Mouse (Mus musculus): ENCODE results near the gene Myo1g.
"Not testable (repeated sequence)": the region's sequence is repeated elsewhere in the genome, so short reads cannot be mapped to it uniquely, and the experiment has no call there.

Gene Myo1g

DNA sequence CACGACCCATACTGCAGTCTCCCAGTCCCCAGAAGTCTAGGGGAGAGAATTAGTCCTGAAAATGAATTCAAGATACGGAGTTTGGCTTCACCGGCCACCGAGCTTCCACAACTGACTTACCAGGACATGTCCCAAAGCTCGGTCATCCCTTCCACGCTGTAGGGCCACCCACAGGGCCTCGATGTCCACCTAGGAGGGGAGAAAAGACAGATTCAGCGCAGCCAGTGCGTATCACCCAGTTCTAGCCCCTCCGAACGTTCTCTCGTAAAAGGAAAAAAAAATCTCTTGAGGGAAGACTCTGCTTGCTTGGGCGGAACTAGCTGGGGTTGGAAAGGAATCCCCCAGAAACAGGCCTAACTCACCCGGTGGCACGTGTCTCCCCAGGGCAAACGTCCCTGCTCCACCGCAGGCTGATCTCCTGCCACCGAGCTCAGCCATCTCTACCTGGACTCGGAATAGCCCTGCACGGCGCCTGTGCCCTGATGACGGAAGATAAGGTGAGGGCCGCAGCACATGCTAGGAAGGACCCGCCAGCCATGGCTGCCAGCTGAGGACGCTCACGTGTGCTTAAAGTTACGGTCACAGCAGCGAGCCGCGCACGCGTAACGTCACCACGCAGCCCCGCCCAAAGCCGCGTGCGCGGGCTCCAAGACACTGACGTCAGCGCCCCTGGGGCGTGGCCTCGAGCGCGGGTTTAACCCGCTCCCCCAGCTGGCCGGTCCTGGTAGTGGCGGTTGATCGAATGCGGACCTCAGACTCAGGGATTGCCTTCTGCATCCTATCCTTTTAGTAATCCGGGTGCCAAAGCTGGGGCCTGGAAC, 7.6 kb upstream of the Myo1g start:
- peak; percentile 99 to 100 for DNase-seq

DNA sequence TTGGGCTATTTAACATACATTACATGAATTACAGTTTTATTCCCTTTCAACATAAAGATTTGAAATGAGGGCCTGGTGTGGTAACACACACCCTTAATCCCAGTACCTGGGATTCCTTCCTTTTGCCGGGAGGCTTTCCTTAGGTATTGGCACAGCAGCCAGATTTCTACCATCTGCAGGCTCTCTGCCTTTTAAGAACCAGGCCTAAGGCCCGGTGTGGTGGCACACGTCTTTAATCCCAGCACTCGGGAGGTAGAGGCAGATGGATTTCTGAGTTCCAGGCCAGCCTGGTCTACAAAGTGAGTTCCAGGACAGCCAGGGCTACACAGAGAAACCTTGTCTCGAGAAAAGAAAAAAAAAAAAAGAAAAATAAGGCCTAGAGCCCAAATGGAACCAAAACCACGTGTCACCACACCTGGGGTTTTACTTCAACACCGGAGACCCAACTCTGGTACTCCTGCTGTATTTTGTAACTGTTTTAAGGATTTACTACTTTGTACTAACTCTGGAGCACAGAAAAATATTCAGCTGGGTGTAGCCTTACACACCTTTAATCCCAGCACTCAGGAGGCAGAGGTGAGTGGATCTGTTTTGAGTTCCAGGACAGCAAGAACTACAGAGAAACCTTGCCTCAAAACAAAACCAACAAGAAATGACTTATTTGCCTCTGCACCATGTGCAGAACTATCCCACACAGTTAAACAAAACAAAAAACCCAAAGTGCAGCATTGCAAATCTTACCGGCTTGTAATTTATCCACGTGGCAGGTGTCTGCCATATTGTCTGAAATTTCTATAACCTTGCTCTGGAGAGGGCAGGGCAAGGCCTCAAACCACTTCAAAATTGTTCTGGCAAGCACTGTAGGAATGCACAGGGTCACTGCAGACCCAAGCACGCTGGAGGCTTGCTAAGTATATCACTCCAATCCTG, 6.8 kb upstream of the Myo1g start:
- DNase-seq: peak in 1 of 2 experiments; percentile 12

DNA sequence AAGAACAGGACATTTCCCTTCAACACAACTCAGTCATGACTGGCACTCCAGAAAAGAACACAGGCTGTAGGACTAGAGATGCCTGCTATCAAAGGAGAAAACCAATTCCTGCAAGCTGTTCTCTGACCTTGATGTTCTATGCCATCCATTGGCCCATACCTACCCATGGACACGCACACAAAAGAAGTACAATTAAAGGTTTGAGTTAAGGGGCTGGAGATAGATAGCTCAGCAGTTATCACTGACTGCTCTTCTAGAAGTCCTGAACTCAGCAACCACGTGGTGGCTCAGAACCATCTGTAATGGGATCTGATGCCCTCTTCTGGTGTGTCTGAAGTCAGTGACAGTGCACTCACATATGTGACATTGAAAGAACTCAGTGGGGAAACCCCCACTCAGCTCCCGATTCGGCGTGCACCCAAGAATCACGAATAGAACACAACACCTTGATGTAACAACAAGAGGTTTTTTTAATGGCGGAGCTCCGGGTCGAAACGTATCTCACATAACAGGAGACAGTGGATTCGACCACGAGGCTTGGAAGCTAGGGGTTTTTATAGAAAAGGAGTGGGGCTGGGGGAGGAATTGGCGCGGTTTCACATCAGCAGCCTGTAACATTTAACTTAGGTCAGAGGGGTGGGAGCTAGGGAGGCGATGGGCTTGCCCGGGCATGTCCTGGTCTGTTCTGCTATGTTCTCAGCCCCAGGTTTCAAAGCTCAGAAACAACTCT, 5.9 kb upstream of the Myo1g start:
- not testable (repeated sequence) for DNase-seq

DNA sequence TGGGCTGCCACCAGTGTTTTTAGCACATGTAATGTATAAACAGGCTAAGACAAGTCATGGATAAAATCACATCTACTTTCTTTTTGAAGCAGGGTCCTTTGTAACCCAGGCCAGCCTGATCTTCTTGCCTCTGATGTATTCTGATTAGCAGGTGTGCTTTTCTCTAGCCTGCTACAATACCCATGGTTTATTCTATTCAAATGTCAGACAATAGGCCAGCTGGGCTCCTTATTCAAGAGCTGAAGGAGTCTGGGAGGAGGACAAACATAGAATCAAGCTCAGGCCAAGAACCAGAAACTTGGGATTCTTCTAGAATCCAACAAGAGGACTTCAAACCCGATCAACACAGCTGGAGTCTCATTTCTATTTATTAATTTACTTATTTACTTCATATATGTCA, 4.5 kb upstream of the Myo1g start:
- DNase-seq: no peak

DNA sequence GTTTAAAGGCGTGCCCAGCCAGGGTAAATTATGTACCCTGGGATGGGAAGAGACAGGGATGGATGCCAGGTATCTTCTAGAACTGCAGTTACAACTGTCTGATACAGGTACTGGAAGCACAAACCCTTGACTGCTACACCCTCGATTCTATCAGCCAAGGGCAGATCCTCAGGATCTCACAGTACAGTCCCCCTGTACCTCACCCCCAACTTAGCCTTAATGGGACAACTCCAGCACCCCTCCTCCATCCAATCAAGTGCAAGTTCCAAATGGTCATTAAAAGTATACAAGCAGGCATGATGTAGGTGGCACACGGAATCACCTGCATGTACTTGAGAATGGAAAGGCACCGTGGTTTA, 4.1 kb upstream of the Myo1g start:
- DNase-seq: no peak

DNA sequence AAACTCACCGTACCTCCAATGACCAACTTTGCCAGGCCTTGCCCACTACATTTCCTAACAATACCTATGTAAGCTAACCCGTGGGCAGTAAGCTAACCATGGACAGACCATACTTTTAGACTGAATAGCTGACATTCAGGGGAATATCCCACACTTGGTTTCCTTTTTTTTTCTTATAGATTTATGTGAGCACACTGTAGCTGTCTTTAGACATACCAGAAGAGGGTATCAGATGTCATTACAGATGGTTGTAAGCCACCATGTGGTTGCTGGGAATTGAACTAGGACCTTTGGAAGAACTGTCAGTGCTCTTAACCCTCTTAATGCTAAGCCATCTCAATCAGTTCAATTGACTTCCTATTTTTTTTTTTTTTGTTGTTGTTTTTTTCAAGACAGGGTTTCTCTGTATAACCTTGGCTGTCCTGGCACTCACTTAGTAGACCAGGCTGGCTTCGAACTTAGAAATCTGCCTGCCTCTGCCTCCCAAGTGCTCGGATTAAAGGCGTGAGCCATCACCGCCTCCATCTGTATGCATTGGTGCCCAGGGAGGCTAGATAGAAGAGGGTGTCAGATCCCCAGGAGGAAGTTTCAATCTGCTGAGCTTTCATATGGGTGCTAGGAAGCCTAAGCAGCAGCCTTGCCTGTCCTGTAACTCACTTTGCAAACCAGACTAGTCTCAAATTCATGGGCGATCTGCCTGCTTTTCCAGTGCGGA, 3.6 kb upstream of the Myo1g start:
- no peak for DNase-seq

DNA sequence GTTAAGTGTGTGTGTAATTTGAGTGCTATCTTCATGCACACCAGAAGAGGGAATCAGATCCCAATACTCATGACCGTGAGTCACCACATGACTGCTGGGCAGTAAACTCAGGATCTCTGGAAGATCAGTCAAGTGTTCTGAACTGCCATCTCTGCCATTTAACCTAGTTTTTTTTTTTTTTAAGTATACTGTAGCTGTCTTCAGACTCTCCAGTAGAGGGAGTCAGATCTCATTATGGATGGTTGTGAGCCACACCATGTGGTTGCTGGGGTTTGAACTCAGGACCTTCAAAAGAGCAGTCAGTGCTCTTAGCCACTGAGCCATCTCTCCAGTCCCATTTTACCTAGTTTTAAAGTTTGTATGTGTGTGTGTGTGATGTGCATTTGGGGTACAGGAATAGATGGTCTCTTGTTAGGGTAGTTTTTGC, 2.9 kb upstream of the Myo1g start:
- DNase-seq: peak in 1 of 2 experiments; percentile 26

DNA sequence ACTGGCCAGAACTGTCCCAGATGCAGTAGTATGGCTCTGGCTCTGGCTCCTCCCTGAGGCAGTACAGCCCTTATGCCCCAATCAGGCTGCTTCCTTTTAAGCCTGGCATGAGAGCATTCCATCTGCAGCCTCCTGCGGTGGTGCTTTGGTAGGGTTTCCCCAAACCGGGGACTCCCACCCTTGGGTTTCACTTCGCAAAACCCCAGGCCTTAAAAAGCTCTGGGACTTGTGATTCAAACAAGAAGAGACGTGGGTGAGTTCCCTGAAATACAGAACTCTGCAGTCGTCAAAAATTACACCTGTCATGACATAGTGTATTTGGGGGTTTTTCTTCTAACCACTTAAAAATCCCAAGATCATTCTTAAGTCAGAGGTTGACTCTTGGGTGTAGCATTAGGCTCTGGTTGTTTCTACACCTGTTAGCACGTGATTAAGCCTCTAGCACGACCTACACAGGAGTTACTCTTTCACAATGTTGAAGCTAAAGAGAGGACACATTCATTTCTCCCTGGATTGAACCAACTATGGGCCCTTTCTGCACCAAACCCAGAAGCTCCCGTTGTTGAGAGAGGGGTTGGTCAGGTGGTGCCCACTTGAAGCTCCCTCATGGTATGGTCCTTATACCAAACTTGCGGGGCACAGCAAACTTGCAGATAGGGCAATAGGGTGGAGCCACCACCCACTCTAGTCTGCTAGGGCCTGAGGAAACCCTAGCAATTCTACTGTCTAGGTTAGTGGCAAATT, 2.2 kb upstream of the Myo1g start:
- peak; percentile 75 to 82 for DNase-seq

DNA sequence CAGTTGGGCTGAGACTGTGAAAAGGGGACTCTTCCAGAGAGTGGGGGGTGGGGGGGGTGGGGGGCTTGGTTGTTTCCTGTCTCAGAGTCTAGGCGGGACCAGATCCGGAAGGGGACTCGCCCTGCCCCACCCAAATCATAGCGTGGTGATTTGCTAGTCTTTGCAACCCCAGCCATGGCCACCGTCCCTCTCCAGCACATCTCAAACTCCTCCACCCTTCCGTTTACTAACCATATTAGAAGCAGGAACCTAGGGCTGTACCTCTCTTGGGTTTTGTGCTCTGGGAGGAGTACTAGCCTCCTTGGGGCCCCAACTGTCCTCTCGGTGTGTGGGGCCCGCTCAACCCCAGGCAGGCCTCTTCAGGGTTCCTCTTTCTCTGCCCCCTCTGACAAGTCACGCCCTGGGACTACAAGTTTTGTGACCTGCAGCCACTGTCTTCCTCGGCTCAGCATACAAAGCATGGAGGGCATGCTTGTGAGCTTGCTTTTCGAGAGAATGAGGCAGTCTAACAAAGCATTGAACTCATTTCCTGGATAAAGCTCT, 1.2 kb downstream of the Myo1g start:
- DNase-seq: peak; percentile 63 to 64

DNA sequence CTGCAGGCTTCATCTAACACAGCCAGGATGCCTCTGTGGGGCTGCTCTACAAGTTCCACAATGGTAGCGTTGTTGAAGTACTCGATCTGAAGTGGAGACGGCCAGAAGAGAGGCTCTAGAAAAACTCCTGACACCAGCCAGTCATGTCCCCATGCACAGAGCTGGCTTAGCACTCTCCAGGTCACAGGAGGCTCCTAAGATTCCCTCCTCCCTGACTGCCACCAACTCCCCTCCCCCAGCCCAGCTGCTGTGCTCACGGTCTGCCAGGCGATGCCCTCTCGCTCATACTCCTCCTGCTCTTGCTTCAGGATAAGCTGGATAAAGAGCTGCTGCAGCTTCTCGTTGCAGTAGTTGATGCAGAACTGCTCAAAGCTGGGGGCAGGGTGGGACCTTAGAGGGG, 5.9 kb downstream of the Myo1g start:
- DNase-seq: no peak

DNA sequence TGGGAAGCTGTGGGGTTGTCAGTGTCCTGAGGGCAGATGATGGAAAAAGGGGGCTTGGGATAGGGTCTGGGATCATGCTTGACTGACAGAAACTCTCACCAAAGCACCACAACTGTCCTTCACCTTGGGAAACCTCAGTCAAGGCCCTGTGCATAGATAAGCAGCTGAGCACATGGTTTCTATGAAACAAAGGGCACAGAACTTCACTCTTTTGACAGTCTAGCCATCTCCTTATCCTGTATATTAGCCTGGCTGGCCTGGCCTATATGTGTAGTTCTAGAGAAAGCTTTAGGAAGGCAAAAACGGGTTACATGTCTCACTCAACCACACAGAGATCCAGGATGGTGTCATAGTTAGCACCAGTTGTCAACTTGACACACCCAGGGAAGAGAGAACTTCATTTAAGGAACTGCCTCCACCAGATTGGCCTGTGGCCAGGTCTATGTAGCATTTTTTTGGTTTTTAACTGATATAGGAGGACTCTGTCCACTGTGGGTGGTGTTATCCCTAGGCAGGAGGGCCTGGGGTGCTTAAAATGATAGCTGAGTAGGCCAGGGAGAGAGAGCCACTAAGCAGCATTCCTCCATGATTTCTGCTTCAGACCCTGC, 12.4 kb downstream of the Myo1g start:
- no peak for DNase-seq

DNA sequence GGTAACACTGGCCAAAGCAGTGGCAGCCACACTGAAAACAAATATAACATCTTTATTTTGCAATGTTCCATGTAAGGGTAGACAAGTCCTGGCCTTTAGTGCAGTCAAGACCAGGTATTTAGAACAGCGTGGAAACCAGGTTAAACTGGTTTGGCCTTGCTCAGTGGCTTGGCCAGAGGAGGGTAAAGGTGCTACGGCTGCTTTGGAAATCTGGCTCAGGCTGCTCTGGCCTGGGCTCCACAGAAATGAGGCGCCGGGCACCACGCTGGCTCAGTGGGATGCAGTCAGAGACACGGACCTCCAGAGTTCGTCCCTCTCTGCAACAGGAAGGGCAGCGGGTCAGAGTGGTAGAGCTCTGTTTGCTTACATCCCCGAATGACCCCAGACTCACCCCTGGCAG, 14.2 kb downstream of the Myo1g start:
- DNase-seq: no peak

DNA sequence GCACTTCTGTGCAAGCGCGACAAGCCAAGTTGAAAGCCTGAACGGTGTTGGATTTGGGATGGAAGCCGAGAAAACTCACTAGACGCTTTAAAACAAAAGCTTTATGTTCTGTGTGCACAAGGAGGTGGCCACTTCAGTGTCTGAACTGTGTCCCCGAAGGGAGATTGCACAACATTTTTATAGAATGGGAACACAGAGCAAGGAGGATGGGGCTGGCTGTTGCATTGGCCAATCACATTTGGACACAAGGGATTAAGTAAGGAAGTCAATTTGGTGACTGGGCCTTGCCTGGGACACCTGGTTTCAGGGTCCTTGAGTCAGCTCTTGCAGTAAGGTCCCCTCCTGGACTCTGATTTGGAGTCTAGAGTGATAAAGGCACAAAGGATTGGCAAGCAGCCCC, 16.1 kb downstream of the Myo1g start:
- no peak for DNase-seq

DNA sequence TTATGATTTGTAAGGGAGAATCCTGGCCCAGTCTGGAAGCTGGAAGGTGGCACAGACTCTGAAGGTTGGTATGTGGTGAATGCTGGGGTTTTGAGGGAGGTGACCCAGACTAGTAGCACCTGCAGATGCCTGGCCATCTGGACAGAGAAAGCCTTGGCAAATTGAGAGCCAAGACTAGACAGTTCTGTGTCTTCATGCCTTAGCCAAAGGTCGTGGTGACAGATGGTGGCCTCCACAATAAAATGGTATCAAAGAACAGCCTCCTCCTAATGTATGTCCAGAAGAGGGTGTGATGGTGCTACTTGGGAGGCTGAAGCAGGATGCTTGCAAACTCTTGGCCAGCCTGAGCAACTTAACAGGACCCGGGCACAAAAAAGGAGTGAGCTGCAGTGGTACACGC, 16.5 kb downstream of the Myo1g start:
- DNase-seq: no peak

DNA sequence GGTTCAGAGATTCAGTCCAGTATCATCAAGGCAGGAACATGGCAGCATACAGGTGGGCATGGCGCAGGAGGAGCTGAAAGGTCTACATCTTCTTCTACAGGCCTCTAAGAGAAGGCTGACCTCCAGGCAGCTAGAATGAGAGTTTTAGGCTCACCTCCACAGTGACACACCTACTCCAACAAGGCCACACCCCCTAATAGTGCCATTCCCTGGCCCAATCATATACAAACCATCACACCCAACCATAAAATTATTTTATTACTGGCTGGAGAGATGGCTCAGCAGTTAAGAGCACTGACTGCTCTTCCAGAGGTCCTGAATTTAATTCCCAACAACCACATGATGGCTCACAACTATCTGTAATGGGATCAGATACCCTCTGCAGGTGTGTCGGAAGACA, 18.3 kb downstream of the Myo1g start:
- no peak for DNase-seq

DNA sequence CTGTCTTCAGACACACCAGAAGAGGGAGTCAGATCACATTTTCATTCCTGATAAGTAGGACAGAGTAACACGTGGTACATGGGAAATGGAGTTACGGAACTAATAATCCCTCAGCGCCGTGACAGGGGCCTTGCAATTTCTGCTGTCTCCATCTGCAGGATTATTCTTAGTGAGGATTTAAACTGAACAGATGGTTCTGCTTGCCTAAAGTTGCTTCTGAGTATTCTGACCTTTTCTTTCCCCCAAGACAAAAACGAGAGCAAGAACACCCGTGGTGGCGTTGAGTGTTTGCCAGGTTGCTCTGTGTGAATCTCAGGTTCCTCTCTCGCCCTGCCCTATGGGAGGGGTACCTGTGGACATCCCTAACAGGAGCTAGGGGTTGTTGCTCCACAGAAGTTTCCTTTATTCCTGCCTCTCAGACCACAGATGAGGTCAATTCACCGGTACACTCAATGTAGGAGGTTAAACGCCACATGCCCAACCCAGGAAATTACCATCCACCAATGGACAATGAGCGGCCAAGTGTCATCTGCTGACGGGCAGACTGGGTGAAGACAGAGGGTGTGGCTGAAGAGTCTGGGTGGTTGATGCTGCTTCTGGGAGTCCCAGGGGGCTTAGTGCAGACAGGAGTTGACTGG, 23.3 kb downstream of the Myo1g start:
- DNase-seq: peak; percentile 80 to 85

DNA sequence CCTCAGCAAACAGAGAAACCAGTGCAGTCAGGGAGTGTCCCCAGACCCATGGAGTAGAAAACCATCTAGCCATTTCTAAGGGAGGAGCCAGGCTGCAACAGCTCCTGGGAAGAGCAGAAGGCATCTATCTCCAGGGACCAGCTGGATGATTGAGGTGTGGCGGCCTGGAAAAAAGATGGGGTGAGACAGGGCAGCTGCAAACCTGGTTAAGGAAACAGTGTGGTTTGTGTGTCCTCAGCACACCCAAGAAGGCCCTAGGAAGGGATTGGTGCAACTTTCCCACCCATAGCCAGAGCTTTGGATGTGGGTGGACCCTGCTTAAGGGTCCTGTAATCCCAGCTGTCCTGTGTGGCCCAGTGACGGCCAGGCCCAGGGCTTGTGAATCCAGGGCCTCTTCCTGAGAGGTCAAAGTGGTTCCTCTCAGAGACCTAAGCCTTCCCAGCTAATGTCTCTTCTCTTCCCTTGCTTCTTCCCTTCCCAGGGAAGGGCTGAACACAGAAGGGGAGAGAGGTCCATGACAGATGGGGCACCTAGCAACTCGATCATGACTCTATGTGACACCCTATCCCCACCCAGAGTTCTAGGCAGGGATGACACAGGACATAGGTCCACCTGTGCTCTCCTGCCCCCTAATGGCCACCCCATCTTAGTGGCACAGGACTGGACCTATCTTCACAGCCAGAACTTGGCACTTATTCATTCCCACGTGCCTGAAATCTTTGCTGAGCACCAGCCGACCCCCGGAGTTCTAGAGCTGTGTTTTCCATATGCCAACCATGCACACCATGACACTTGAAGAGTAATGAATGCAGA, 30.9 kb downstream of the Myo1g start:
- DNase-seq: peak; percentile 75 to 78

DNA sequence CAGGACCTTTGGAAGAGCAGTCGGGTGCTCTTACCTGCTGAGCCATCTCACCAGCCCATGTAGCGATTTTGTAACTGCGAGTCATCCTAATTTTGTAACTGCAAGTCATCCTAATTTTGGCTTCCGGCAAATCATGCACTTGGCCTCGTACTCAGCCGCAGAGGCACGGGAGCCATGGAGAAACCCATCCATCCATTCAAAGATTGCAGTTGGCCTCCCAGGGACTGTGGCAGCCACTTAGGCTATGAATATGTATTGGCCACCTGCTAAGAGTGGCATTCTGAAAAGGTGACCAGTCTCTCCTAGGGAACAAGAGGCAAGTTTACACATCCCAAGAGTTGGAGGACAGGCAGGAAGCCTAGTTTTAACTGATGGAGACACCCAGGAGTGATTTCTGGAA, 31.5 kb downstream of the Myo1g start:
- no peak for DNase-seq

DNA sequence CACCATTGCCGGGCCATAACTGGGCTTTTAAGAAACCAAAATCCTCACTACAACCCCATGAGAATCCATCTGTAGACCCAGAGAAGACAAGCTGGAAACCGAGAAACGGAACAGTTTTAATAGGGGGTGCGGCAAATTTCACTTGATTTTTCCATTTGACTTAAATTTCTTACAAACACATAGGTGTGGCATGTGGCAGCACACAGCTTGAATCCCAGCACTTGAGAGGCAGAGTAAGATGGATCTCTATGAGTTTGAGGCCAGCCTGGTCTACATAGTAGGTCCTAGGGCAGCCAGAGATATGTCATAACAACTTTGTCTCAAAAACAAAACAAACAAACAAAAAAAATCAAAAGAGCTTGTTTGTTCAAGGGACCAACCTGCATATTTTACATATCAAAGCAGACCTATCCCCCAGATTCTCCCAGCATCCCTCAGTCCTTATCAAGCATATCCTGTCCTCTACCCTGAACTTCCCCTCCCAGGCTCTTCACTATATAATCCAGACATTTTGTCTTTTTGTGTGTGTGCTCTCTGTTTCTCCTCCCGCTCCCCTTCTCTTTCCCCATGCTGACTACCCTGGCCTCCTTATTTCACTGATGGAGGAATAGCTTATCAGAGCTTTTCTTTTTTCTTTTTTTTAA, 32.6 kb downstream of the Myo1g start:
- DNase-seq: no peak

Data from B cell, adult 2 months (primary cell).